In the genomic region with DNA sequence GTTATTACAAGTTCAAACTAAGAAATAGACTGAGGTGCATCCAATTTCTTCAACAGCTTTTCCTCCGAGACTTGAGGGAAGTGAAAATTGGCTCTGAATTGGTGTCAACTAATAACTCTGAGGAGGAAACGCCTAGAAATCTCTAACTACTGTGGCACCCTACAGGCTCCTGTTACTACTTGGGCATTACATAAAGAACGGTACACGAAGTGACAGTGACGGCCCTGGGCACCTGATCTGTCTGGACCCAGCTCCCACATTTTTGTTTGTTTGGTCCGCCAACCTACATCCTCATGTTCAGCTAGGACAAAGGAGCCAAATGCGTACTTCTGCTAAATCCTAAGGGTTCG, we compare ENCODE assay signal across 8 mouse cellular contexts. TPM values are rescaled to one million over a fixed set of nuclear protein-coding genes. Genes with fewer than 3 reads are reported as not detected.
A peak's percentile ranks its signal among the peaks of the same experiment; 100 is the strongest.
DNase-seq lines count a peak whose midpoint lies in the region; ATAC-seq and TF ChIP-seq lines count a peak whose summit lies in the region.

No protein-coding gene starts in this region.

- no peaks in the 10 kb centered on the region; the same call in 1 of the 2 replicates for H3K79me2 ChIP-seq in liver, adult 2 months (ENCODE audit: control insufficient read depth, insufficient read depth, low read length)

- TF ChIP-seq CTCF in liver, adult 2 months (IDR thresholded peaks at IDR 0.05; ENCODE audit: low read depth, low read length): no peak

- WGBS in liver, adult 2 months: 3% methylated on average over 8 of the region's 8 CpGs
- 7% methylated on average over 8 of the region's 8 CpGs for WGBS in embryonic facial prominence, embryonic 10.5 days
- 2% methylated on average over 8 of the region's 8 CpGs for WGBS in midbrain, embryonic 16.5 days

- peak; percentile 52 for ATAC-seq in midbrain, embryonic 16.5 days

- H3K9me3 ChIP-seq in embryonic facial prominence, embryonic 10.5 days: no peaks in the 10 kb centered on the region
- H3K9me3 ChIP-seq in midbrain, embryonic 16.5 days (replicated peaks; ENCODE audit: control insufficient read depth, low read length, poor library complexity, severe bottlenecking): no peaks in the 10 kb centered on the region

- H3K27ac ChIP-seq in liver, adult 2 months (replicated peaks; ENCODE audit: insufficient read depth, low read depth, low read length): peak overlapping the region; percentile 49
- peak overlapping the region; percentile 97 for H3K27ac ChIP-seq in embryonic facial prominence, embryonic 10.5 days (replicated peaks)
- H3K27ac ChIP-seq in midbrain, embryonic 16.5 days (ENCODE audit: low read length): peak overlapping the region; percentile 96

- no peaks in the 10 kb centered on the region for H3K27me3 ChIP-seq in liver, adult 2 months (ENCODE audit: control insufficient read depth, insufficient read depth, low read length)
- no peaks in the 10 kb centered on the region for H3K27me3 ChIP-seq in embryonic facial prominence, embryonic 10.5 days (replicated peaks; ENCODE audit: low read depth, poor library complexity, severe bottlenecking)
- no peaks in the 10 kb centered on the region for H3K27me3 ChIP-seq in midbrain, embryonic 16.5 days (ENCODE audit: control insufficient read depth, insufficient read depth, low read depth, low read length)

- peak overlapping the region; percentile 77 for H3K9ac ChIP-seq in liver, adult 2 months (ENCODE audit: low read depth, low read length)
- H3K9ac ChIP-seq in midbrain, embryonic 16.5 days (ENCODE audit: low read depth, low read length): peak overlapping the region; percentile 98

- H3K4me1 ChIP-seq in liver, adult 2 months (ENCODE audit: control insufficient read depth, insufficient read depth, low read length): peaks cover 1% of the 10 kb centered on the region; the same call in 1 of the 2 replicates
- peaks cover 34% of the 10 kb centered on the region for H3K4me1 ChIP-seq in embryonic facial prominence, embryonic 10.5 days
- H3K4me1 ChIP-seq in midbrain, embryonic 16.5 days (ENCODE audit: control insufficient read depth, insufficient read depth, low read length): peaks cover 20% of the 10 kb centered on the region

- H3K4me3 ChIP-seq in liver, adult 2 months (ENCODE audit: insufficient read depth, low read depth, low read length): peak overlapping the region; percentile 86
- H3K4me3 ChIP-seq in embryonic facial prominence, embryonic 10.5 days: peak overlapping the region; percentile 87
- peak overlapping the region; percentile 84 for H3K4me3 ChIP-seq in midbrain, embryonic 16.5 days (ENCODE audit: low read depth, low read length)

- peak overlapping the region; percentile 65 for H3K4me2 ChIP-seq in midbrain, embryonic 16.5 days (ENCODE audit: low read length)

- H3K36me3 ChIP-seq in liver, adult 2 months (ENCODE audit: control insufficient read depth, insufficient read depth, low read length): no peaks in the 10 kb centered on the region
- peaks cover 22% of the 10 kb centered on the region for H3K36me3 ChIP-seq in embryonic facial prominence, embryonic 10.5 days (replicated peaks)
- peaks cover 2% of the 10 kb centered on the region; the same call in 1 of the 2 replicates for H3K36me3 ChIP-seq in midbrain, embryonic 16.5 days (ENCODE audit: control insufficient read depth, insufficient read depth, low read length)

- TF ChIP-seq POLR2A in liver, adult 2 months (IDR thresholded peaks at IDR 0.05; ENCODE audit: extremely low read depth, insufficient read depth, low read length): no peak

- DNase-seq in liver, adult 2 months (ENCODE audit: extremely low read depth, low read depth, low spot score): peak; percentile 50
- no peak for DNase-seq in liver
- no peak for DNase-seq in embryonic facial prominence, embryonic 10.5 days (ENCODE audit: low spot score)
- DNase-seq in induced T-regulatory cell, adult 2 months (ENCODE audit: low read depth): peak; percentile 54
- DNase-seq in urinary bladder, postnatal 36 days (ENCODE audit: low spot score in 2 of 2): no peak
- no peak for DNase-seq in left cerebral cortex, adult 11 months (ENCODE audit: low spot score)
- no peak for DNase-seq in layer of hippocampus, adult 8-10 months (ENCODE audit: low spot score in 2 of 2)

RNA-seq across cellular contexts. Expression of a gene that starts 0.5 kb away (rescaled TPM):
- total RNA-seq in liver, adult 2 months (2014; rRNA removed): 6.9 and 7.0 TPM in 2 replicates
- polyA plus RNA-seq in liver, adult 2 months (2012; rRNA removed): 6.0 and 9.1 TPM in 2 replicates
- polyA plus RNA-seq in embryonic facial prominence, embryonic 10.5 days (2016; fragmentation: Nextera tagmentation; extraction: Ambion mirVana): 20.9 and 21.9 TPM in 2 replicates
- 19.9 and 20.2 TPM in 2 replicates for polyA plus RNA-seq in midbrain, embryonic 16.5 days (2015; fragmentation: Nextera tagmentation; extraction: Ambion mirVana)
- total RNA-seq in layer of hippocampus, adult 8-10 months (2022): 10 to 100 TPM in 3 of 4 experiments, 1 to 10 TPM in 1; 8.6 to 15.1 (median 12.6) TPM

Comparison
In these comparisons a context has a peak if more than half of its experiments do, and no peak if none do; other contexts are left out.
1. DNase-seq: peak in liver, adult 2 months (single experiment) and induced T-regulatory cell, adult 2 months (single experiment); none in liver (single experiment), embryonic facial prominence, embryonic 10.5 days (single experiment), urinary bladder, postnatal 36 days (0 of 2), left cerebral cortex, adult 11 months (single experiment) and layer of hippocampus, adult 8-10 months (0 of 2).
2. Peak in every context shown above with its lines, with median percentiles within 50 percentile points of each other: H3K27ac ChIP-seq and H3K4me3 ChIP-seq.